Mouse (Mus musculus) kidney, postnatal 4 days (tissue): Measurements from ENCODE around the gene Hist1h2bh.

Experiments
- DNase-seq, 2 experiments: peaks; one replicate each; pipeline ENCODE4 v3.0.0; 2021; ENCODE audit warnings: mixed read lengths in 2 of 2

Gene Hist1h2bh

DNA sequence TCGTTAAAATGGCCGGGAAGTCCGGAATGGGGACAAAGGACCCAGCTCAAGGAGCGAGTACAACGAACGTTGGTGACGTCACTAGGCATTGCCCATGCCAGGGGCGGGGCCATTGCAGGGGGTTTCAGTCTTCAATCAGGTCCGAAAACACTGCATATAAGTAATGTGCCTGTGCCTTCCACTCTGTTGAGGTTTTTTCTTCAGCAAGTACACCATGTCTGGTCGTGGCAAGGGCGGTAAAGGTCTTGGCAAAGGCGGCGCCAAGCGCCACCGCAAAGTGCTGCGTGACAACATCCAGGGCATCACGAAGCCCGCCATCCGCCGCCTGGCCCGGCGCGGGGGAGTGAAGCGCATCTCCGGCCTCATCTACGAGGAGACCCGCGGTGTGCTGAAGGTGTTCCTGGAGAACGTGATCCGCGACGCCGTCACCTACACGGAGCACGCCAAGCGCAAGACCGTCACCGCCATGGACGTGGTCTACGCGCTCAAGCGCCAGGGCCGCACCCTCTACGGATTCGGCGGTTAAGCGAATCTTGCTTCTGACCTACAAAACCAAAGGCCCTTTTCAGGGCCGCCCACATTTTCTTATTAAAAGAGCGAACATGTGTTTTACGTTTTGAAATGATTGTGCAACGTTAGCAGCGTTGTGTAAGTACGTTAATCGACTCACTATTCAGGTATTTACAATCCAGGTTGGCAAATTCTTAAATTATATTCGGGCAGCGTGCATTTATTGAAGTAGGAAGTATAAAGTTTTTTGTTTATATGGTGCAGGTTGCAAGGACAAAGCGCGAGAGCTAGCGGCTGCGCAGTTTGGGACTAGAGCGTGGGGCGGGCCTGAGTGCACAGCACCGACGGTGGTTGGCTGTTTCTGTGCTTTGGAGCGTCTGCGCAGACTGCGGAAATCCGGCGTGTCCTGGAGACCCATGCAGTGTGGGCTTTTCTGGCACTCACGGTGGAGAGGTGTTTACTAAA is 12.0 kb downstream of the Hist1h2bh start, which contains the start of gene Hist1h4h:
Gene Hist1h4h (plus strand): TSS at position 150 of the 975 bp plus-strand sequence.
- DNase-seq = peak; percentile 95 to 97

DNA sequence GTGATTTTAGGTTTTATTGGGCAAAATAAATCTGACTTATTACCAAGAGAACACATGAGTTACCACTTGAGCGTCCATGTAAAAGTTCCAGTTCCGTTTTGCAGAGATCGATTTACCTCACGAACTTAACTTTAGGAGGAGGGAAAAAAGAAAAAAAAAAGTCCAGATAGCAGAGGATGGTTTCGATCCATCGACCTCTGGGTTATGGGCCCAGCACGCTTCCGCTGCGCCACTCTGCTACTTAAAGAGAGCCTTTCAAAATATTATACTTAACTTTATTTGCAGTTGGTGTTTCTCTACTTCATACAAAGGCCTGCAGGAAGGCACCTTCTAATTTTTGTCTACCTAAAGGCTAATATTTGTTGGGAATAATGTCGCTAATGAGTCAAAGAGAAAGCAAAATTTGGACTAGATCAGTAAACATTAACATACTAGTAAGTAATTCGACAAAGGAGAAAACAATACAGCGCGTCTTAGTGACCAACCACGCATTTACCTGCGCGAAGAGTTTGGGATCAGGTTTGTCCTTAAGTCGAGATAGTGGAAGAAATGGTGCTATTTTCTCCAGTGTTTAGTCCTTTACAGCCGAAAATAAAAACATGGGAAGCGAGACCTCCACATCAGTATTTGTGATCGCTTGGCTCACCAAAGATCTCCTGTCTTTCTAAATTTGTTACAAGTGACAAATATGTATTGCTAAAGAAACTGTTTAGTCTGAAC is 12.9 kb downstream of the Hist1h2bh start:
- peak; percentile 62 to 77 for DNase-seq

GRCm38 (mm10) chr13:23529480-23530165 is 13.6 kb downstream of the Hist1h2bh start:
- DNase-seq = no peak

DNA sequence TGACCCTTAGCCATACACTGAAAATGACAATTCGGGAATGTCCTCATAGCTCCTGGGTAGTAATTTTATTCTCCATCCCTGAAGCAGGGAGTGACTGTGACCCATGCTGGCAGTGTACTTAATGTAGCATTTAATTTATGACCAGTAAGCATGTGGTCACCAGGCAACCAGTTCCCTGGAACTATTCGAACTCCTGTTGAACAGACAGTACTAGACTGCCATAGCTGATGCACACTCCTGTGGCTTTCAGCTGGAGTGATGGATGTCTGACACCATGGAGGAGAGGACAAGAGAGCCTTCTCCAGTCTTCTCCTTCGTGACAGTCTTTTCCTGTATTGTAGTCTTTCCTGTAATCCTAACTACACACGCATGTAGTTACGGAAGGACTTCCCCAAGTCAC is 14.2 kb downstream of the Hist1h2bh start:
- DNase-seq = no peak

DNA sequence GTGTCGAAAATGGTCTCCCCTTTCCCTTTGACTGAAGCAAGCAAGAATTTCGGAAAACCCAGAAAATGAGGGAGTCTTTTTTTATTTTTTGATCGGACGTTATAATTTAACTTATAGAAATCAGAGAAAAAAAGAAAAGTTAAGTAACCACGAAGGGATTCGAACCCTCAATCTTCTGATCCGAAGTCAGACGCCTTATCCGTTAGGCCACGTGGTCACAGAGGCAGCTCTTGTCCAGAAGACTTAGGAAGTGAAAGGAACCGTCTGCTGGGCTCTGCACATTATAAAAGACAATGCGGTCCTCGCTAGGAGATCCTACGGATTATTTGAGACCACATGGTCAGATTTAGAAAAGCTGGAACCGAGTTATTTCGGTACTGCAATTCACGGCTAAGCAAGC is 16.9 kb downstream of the Hist1h2bh start:
- DNase-seq = peak; percentile 92 to 93

DNA sequence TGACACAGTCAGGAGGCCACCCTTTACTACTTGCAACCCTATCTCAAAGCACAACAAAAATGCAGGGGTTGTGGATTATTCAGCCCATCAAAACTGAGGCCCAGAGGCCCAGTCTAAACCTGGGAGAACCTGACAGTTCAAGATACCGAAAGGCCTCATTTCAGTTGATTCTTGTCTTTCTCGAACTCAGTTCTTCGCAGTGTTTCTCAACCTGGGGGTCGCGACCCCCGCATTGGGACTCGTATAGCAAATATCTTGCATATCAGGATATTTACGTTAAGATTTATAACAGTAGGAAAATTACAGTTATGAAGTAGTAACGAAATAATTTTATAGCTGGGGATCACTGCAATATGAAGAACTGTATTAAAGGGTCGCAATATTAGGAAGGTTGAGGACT is 17.3 kb downstream of the Hist1h2bh start:
- DNase-seq = peak; percentile 48 to 56

- DNase-seq = peak; percentile 83 to 84
Observed at GRCm38 (mm10) chr13:23524654-23525053, 18.5 kb downstream of the Hist1h2bh start.

DNA sequence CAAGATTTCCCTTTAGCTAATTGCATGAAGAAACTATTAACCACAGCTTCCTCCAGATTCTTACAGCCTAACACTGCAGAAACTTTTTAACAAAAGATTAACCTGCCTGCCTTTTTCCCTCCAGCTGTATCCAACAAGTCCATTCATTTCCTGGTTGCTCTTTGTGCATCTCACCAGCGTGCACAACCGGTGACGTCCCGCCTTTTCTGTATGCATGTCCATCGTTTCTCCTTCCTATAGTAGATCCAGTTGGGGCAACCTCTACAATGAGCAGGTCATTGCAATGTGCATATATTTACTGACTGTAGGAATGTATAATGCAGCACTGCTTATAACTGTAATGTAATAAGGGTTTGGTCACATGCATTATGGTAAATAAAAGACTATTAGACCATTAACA is 19.2 kb downstream of the Hist1h2bh start:
- no peak for DNase-seq

DNA sequence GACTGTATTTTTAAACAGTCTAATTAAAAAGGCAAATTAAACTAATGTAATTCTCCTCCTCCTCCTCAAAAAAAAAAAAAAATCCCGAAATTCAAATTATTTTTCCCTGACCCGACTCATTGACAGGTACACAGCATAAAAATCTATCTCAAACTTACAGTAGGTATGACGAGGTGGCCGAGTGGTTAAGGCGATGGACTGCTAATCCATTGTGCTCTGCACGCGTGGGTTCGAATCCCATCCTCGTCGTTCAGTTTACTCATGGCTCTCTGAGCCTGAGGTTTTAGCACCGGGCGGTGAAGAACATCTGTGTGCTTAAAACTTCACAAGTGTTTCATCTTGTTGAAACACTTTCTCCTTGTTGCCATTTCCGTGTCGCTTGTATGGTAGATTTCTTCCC is 21.5 kb downstream of the Hist1h2bh start:
- peak; percentile 83 to 88 for DNase-seq

GRCm38 (mm10) chr13:23519416-23519815 is 23.8 kb downstream of the Hist1h2bh start:
- DNase-seq = peak; percentile 77 to 84

DNA sequence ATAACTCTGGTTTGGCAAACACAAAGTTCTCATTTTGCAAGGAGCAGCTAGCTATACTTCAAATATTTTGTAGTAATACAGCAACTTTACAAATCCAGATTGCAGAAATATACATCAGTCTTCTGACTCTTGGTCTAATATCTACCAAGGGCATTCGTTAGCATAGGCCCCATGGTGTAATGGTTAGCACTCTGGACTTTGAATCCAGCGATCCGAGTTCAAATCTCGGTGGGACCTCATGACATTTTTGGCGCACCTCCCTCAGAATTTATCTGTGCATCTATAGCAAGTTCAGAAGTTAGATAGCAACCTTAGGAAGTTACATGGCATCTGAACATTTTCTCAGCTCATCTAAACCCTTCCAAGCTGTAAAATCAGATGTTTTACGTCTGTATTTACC is 24.3 kb downstream of the Hist1h2bh start:
- DNase-seq = peak; percentile 76 to 82

GRCm38 (mm10) chr13:23518295-23518603 is 24.9 kb downstream of the Hist1h2bh start:
- no peak for DNase-seq

- DNase-seq = peak; percentile 92 to 94
Observed at GRCm38 (mm10) chr13:23517603-23518294, 25.4 kb downstream of the Hist1h2bh start.

DNA sequence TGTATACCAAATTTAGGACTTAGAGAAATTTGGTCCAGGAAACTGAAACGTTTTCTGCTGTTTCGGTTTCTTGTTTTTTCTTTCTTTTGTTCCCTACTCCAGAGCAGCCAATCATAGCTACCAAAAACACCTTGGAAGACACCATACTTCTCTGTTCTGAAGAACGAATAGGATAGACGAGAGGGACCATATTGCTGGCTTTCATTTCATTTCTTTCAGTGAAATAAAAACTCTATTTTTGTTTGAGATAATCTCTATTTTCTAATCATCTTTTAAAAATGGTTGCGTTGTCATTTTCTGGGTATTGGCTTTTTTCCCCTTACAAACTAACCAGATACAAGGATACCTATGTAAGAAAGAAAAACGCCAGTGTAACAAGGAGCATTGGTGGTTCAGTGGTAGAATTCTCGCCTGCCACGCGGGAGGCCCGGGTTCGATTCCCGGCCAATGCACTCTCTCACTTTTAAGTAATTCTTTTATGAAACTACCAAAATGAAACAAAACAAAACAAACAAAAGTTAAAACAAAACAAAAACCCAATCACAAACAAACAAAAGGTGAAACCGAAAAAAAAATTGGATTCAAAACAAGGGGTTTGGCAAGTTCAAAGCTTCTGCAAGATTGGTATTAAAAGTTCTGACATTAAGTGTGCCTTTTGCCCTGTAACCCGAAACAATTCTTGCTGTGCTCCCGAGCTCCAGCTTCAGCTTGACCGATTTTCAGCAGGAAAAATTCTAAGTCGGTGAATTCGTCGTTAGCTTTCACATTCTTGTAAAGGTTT is 26.2 kb downstream of the Hist1h2bh start:
- peak; percentile 82 to 87 for DNase-seq

DNA sequence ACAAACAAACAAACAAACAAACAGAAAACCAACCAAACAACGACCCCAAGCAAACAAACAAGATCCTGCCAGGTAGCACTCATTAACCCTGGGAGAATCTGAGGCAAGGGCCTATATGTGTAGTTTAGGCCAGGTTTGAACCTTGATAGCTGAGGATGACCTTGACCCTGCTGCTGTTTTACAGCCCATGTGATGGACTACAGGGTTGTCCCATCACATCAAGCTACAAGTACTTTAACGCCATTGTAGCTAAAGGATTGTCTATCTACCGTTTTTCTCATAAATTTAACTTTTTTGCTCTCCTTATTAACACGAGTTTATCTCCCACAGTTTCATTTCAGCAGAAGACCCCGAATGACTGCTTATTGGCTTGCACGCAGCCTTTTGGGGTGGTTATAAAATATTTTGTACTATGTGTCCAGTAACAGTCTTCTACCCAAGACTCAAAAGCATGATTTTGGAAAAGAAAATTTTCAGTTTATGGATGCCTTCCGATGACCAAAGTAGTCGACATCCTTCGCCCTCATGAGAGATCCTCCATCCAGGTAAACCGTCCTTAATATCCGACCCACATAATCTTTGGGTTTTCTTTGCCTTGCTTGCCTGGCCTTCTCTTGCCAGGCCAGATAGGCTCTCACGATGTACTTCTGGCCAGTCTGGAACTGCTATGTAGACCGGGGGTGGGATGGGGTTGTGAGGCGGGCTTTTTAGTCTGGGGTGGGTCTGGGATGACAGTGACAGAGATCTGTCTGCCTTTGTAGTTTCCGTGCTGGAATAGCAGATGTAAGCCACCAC is 27.2 kb downstream of the Hist1h2bh start:
- DNase-seq = no peak

DNA sequence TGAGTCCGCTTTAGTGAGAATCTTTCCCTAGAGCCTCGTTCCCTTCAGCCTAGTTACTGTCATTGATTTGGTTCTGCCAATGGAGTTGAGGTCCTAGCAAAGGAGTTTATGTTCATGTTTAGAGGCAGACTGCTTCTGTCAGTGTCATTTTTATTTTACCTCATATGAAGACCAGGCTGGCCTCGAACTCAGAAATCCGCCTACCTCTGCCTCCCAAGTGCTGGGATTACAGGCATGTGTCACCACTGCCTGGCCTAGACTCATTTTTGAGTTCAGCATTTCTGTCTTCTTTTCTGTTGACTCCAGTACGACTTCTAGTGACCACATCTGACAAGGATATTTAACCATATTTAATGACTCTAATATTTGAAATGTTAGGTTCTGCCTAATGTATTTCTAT is 27.9 kb downstream of the Hist1h2bh start:
- DNase-seq = no peak

DNA sequence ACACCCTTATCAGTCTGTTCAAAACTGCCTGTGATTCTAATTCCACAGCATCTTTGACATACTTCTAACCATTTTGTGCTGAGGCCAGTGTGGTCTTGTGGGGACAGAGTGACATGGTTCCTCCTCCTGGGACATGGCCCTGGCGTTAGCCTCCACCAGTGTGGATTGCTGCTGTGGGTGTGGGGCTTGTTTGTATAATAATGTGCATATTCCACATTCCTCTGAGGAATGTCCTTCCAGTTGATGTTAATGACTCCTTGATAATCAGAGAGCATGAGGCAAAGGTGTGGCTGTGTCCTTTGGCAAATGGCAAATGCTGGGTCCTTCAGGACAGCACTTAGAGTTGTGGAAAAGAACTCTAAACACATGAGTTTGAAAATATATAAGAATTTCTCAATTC is 29.7 kb downstream of the Hist1h2bh start:
- no peak for DNase-seq

- DNase-seq = no peak
Observed at GRCm38 (mm10) chr13:23510127-23510526, 33.1 kb downstream of the Hist1h2bh start.

DNA sequence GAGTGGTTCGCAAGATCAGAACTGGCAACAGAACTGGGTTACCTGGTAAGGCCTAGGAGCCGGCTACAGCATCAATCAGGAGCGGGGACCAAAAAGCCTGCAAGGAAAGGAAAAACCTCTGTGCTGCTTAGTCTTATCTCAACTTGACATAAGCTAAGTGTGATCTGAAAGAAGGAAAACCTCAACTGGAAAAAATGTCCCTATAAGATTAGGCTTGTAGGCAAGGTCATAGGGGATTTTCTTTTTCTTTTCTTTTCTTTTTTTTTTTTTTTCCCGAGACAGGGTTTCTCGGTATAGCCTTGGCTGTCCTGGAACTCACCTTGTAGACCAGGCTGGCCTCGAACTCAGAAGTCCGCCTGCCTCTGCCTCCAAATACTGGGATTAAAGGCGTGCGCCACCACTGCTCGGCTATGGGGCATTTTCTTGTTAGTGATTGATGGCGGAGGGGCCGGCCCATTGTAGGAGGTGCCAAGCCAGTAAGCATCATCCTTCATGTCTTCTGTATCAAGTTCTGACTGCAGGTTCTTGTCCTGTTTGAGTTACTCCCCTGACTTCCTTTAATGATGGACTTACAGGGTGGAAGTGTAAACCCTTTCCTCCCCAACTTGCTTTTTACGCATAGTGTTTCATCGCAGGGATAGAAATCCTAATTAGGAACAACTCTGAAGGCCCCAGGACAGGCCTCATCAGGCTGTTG is 36.2 kb downstream of the Hist1h2bh start:
- DNase-seq = peak; percentile 21 to 37

GRCm38 (mm10) chr13:23506351-23506750 is 36.8 kb downstream of the Hist1h2bh start:
- DNase-seq = peak; percentile 55 to 59
